Mouse (Mus musculus) left cerebral cortex, adult 2 months (tissue): ENCODE results near the gene Rubcn. TPM values are rescaled to one million over a fixed set of nuclear protein-coding genes. Genes with fewer than 3 reads are reported as not detected.
"Not testable (repeated sequence)": the region's sequence is repeated elsewhere in the genome, so short reads cannot be mapped to it uniquely, and the experiment has no call there.

Source experiments
- DNase-seq, 2 experiments: peaks; one replicate each; pipeline ENCODE4 v3.0.0; 2021 to 2022; ENCODE audit warnings: low spot score in 2 of 2, mixed read lengths in 1 of 2; ENCODE audit errors: extremely low spot score in 1 of 2
- H3K27ac ChIP-seq: fragments of 200-600 bp; 2 replicates; pipeline ENCODE4 v1.8.1; 2022
- H3K4me3 ChIP-seq: fragments of 200-600 bp; 2 replicates; pipeline ENCODE4 v1.8.1; 2022
- CTCF ChIP-seq: fragments of 200-600 bp; IDR thresholded peaks from 2 replicates; pipeline ENCODE4 v1.8.1; 2022; ENCODE audit warnings: antibody characterized with exemption, mild to moderate bottlenecking, moderate library complexity
- intact Hi-C: fragments of 180-260 bp; cut with DNase I; formaldehyde crosslinking; loops from one replicate; pipeline ENCODE4 v1.15.1; 2025
- total RNA-seq, 2 experiments: library from RNA; stranded (reverse); gene quantifications; 2 replicates each; pipeline ENCODE4 v1.2.3; 2021

Gene Rubcn
- total RNA-seq, 2 experiments from 2014 or later: 69.8 to 73.7 TPM

GRCm38 (mm10) chr16:32896126-32896525 lies 18.6 kb upstream of the Rubcn start:
- intact Hi-C loops: no loop called here
- no peak overlapping the region for H3K4me3 ChIP-seq
- H3K27ac ChIP-seq: no peak overlapping the region
- no peak for DNase-seq
- no peak for TF ChIP-seq CTCF

- DNase-seq: no peak
- Histone ChIP-seq H3K27ac (no peak overlapping the region), H3K4me3 (no peak overlapping the region)
- intact Hi-C loops: loop anchor here (5.0 kb wide), 1 partner anchor 78 kb away; the partner anchor contains the start of gene Smbd1
- no peak for TF ChIP-seq CTCF
These were observed 12.3 kb upstream of the Rubcn start for GRCm38 (mm10) chr16:32889881-32890280.

- intact Hi-C loops: loop anchor here (5.0 kb wide), 1 partner anchor 76 kb away; the partner anchor contains the start of gene Smbd1
- Histone ChIP-seq H3K27ac (no peak overlapping the region), H3K4me3 (no peak overlapping the region)
- TF ChIP-seq CTCF: peak; percentile 39
- no peak for DNase-seq
These were observed 10.4 kb upstream of the Rubcn start for GRCm38 (mm10) chr16:32887996-32888395.

- Histone ChIP-seq H3K27ac (no peak overlapping the region), H3K4me3 (no peak overlapping the region)
- TF ChIP-seq CTCF: peak; percentile 10
- DNase-seq: no peak
- intact Hi-C loops: no loop called here
These were observed 4.0 kb upstream of the Rubcn start for GRCm38 (mm10) chr16:32881538-32881937.

DNA sequence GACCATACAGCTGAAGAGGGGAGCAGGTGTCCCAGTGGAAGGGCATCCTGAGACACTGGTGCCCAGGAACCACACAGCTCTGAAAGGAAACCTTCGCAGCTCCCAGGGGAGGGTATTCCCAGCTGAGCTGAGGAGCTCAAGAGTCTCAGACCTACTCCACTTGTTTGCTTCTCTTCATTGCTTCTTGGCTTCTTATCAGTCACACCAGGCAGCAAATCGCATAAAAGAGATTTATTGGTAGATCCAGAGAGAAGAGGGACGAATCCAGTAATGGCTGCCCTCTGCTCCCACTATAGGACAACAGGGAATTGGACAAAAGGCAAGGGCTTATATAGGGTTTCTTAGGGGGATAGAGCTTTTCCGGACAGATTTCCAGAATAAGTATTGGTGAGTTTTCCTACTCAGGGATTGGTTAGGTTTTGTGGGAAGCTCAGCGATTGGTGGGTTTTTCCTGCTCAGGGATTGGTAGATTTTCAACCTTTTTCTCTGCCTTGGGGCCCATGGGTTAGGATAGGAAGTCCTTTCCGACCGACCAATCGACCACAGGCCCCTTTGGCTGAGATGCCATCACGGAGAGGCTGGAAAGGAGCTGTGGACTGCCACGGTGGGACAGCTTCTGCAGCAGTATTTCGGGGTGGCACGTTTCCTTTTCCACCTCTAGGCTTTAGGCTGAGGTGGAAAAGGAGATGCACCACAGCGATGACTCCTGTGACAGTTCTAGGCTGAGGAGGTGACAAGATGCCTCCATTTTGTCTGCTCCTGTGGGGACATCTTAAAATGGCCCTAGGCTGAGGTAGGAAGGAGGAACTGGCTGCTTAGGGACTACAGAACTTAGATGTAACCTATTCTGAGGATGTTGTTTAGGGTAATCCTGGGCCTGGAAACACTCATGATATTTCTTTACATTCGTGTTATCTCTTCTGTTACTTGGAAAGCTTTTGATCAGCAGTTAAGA lies 1.7 kb upstream of the Rubcn start:
- intact Hi-C loops: loop anchor here (5.0 kb wide), 2 partner anchors 178 to 503 kb away; partner anchors contain the start of genes Iqcg, Rpl35a and Zfp148
- Histone ChIP-seq H3K4me3 (peak overlapping the region; percentile 96), H3K27ac (no peak overlapping the region)
- TF ChIP-seq CTCF: no peak
- DNase-seq: no peak

GRCm38 (mm10) chr16:32878157-32878598 lies 612 bp upstream of the Rubcn start:
- no peak for DNase-seq
- Histone ChIP-seq H3K4me3 (peak overlapping the region; percentile 96), H3K27ac (peak overlapping the region; percentile 85)
- TF ChIP-seq CTCF: no peak
- intact Hi-C loops: loop anchor here (5.0 kb wide), 2 partner anchors 179 to 504 kb away; partner anchors contain the start of genes Iqcg, Rpl35a and Zfp148

DNA sequence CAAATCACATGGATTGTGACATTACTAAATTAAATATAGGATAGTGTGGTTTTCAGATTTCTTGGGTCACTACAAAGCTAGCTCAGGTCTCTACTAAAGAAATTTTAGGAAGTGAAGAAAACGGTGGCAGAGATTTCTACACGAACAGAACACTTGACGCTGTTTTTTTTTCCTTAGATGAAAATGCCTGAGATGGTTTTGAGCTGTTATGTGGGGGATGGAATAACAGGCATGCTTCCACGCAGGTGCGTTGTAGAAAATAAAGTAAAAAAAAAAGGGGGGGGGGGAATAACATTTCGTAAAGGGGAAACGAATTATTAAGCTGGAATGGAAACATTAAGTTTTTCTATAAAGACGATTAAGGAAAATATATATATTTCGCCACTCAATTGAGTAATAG lies 735 bp downstream of the Rubcn start:
- peak overlapping the region; percentile 85; the same call in 1 of the 2 replicates for H3K27ac ChIP-seq

DNA sequence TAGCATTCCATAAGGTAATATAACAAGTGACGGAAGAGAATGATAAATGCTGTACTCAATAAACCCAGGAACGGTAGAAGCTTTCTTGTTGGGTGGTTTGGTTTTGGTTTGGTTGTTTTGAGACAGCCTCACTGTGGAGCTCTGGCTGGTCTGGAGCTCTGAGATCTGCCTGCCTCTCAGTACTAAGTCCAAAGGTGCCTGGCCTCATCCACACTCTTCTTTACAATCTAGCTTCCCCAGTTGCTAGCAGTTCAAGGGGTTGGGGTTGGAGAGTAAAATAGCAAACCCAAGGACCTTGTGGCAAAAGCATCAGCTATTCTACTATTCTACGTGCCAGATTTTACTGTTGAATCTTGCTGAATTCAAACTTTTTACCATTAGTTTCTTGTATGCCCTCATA lies 1.7 kb downstream of the Rubcn start:
- intact Hi-C loops: loop anchor here (5.0 kb wide), 2 partner anchors 181 to 506 kb away; partner anchors contain the start of genes Iqcg, Rpl35a and Zfp148
- Histone ChIP-seq H3K4me3 (no peak overlapping the region), H3K27ac (no peak overlapping the region)
- no peak for DNase-seq
- no peak for TF ChIP-seq CTCF

More for the DNA sequence above, 735 bp downstream of the Rubcn start:
- no peak for DNase-seq
- peak overlapping the region; percentile 96 for H3K4me3 ChIP-seq
- intact Hi-C loops: loop anchor here (5.0 kb wide), 2 partner anchors 180 to 505 kb away; partner anchors contain the start of genes Iqcg, Rpl35a and Zfp148
- TF ChIP-seq CTCF: no peak

DNA sequence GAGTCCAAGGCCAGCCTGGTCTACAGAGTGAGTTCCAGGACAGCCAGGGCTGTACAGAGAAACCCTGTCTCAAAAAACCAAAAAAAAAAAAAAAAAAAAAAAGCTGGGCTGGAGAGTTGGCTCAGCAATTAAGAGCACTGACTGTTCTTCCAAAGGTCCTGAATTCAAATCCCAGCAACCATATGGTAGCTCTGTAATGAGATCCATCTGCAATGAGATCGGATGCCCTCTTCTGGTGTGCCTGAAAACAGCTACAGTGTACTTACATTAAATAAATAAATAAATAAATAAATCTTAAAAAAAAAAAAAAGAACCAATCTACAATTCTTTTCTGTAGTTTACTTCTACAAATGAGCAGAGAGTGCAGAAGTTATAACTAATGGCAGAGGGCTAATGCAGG lies 2.3 kb downstream of the Rubcn start:
- not testable (repeated sequence) for DNase-seq, H3K27ac ChIP-seq, H3K4me3 ChIP-seq
- TF ChIP-seq CTCF: peak; percentile 5
- intact Hi-C loops: loop anchor here (5.0 kb wide), 2 partner anchors 182 to 507 kb away; partner anchors contain the start of genes Iqcg, Rpl35a and Zfp148

GRCm38 (mm10) chr16:32873366-32873765 lies 4.2 kb downstream of the Rubcn start:
- no peak overlapping the region for H3K4me3 ChIP-seq
- intact Hi-C loops: no loop called here
- DNase-seq: no peak
- TF ChIP-seq CTCF: no peak
- no peak overlapping the region for H3K27ac ChIP-seq

- no peak for DNase-seq
- no peak overlapping the region for H3K4me3 ChIP-seq
- intact Hi-C loops: no loop called here
- H3K27ac ChIP-seq: no peak overlapping the region
- TF ChIP-seq CTCF: no peak
These were observed 7.3 kb downstream of the Rubcn start for GRCm38 (mm10) chr16:32870231-32870630.
